Mouse (Mus musculus) liver, postnatal 0 days (tissue): ENCODE results near the gene Vwa2.

Experiments used
- CTCF ChIP-seq: sonication (generic); IDR thresholded peaks from 2 replicates; pipeline ENCODE4 v1.5.1; 2016; ENCODE audit warnings: antibody characterized with exemption, low read depth
- EP300 ChIP-seq: IDR thresholded peaks from 2 replicates; pipeline ENCODE4 v1.6.1; 2016; ENCODE audit warnings: antibody characterized with exemption, low read depth, mild to moderate bottlenecking

DNA sequence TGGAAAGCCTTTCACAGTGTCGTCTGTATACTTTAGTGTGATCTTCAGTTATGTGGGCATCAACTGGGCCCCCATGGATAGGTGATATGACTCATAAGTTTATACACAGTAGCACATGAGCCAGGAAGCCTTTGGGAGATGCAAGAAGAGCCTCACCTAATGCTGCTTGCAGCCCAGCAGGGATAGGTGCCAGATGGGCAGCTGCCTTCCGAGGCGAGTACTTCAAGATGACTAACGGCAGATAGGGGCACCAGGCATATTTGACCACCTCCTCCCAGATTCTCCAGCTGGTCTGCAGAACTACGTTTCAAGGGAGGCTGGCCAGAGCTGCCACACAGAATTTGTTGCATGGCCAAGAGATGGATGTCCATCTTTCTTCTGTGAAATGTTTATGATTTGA, 19.3 kb downstream of the Vwa2 start:
- TF ChIP-seq CTCF (no peak), EP300 (no peak)
